Mouse (Mus musculus) liver, embryonic 14.5 days (tissue): ENCODE measurements around the gene Timm10b.

Experiments used
- CTCF ChIP-seq: IDR thresholded peaks from 2 replicates; pipeline ENCODE4 v1.5.1; 2016; ENCODE audit warnings: antibody characterized with exemption, low read depth, control low read depth
- EP300 ChIP-seq: IDR thresholded peaks from 2 replicates; pipeline ENCODE4 v1.6.1; 2016; ENCODE audit warnings: antibody characterized with exemption, low read depth

- TF ChIP-seq CTCF (no peak), EP300 (no peak)
Observed at GRCm38 (mm10) chr7:105635726-105636125, 4.1 kb upstream of the Timm10b start.
